Mouse (Mus musculus): ENCODE data around the gene Galc. TPM values are rescaled to one million over a fixed set of nuclear protein-coding genes. Genes with fewer than 3 reads are reported as not detected.
A peak's percentile ranks its signal among the peaks of the same experiment; 100 is the strongest.

The Galc gene
- 7.5 and 9.0 TPM in 2 replicates for polyA plus RNA-seq (2014; fragmentation: Nextera tagmentation; extraction: Ambion mirVana)

DNA sequence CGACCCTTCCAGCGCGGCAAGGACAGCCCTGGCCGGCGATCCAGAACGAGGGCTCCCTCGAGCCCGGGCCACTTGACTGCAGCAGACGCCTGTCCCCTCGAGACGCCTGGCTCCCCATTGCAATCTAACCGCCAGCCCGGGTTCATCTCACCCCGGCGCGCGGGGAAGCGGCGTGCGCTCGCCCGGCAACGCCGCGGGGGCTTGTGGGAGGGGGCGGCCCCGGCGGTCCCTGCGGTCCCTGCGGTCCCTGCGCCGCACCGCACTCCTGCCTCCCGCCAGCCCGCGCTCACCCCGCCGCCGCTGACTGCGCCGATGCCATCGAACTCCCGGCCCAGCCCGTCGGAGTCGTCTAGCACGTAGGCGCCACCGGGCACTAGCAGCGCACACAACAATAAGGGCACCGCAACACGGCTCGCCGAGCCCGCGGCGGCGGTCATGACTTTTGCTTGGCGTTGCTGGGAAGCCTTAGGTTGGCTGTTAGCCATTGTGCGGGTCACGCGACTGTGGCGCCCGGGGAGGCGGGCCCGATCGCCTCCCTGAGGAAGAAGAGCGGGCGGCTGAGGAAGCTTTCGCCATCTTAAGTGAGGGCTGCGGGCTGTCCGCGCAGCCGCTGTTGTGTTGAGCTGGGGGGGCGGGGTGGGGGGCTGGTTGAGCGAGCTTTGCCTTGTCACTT, at the start of gene Galc:
Gene Galc, minus strand, starts transcription at position 615 of the 673 bp plus-strand sequence.
- peak within 1 kb of the TSS; percentile 81 for H3K4me3 ChIP-seq (ENCODE audit: low read depth, low read length)
- H3K27ac ChIP-seq (replicated peaks; ENCODE audit: low read depth, low read length) = peak within 1 kb of the TSS; percentile 90
- DNase-seq (ENCODE audit: low spot score) (peak; percentile 92), ATAC-seq (ENCODE audit: low read depth) (peak; percentile 94)
- 0 out of 2 replicates have a peak, but pooled peaks cover 6% of the 10 kb centered on the region for H3K36me3 ChIP-seq (ENCODE audit: control insufficient read depth, insufficient read depth, low read length)
- peak within 1 kb of the TSS; percentile 94 for H3K9ac ChIP-seq (ENCODE audit: low read depth, low read length)
- no peaks in the 10 kb centered on the region for H3K4me1 ChIP-seq (ENCODE audit: control insufficient read depth, insufficient read depth, low read length)
- H3K4me2 ChIP-seq (ENCODE audit: low read depth, low read length) = peak within 1 kb of the TSS; percentile 72
- H3K9me3 ChIP-seq (ENCODE audit: control insufficient read depth, low read length) = no peaks in the 10 kb centered on the region
- WGBS = under 1% methylated on average over 49 of the region's 76 CpGs
- H3K27me3 ChIP-seq (replicated peaks; ENCODE audit: control insufficient read depth, insufficient read depth, low read length) = no peaks in the 10 kb centered on the region

- no peak overlapping the region for H3K9ac ChIP-seq (ENCODE audit: low read depth, low read length)
- no peak overlapping the region for H3K4me3 ChIP-seq (ENCODE audit: low read depth, low read length)
- H3K9me3 ChIP-seq (ENCODE audit: control insufficient read depth, low read length) = no peaks in the 10 kb centered on the region
- ATAC-seq (ENCODE audit: low read depth) (no peak), DNase-seq (ENCODE audit: low spot score) (no peak)
- H3K4me1 ChIP-seq (ENCODE audit: control insufficient read depth, insufficient read depth, low read length) = no peaks in the 10 kb centered on the region
- no peak overlapping the region for H3K4me2 ChIP-seq (ENCODE audit: low read depth, low read length)
- WGBS = 86% methylated on average over 7 of the region's 7 CpGs
- H3K27ac ChIP-seq (replicated peaks; ENCODE audit: low read depth, low read length) = no peak overlapping the region
- no peaks in the 10 kb centered on the region for H3K36me3 ChIP-seq (ENCODE audit: control insufficient read depth, insufficient read depth, low read length)
- no peaks in the 10 kb centered on the region for H3K27me3 ChIP-seq (replicated peaks; ENCODE audit: control insufficient read depth, insufficient read depth, low read length)
Observed at GRCm38 (mm10) chr12:98307179-98307915, 48.1 kb upstream of the Galc start.

DNA sequence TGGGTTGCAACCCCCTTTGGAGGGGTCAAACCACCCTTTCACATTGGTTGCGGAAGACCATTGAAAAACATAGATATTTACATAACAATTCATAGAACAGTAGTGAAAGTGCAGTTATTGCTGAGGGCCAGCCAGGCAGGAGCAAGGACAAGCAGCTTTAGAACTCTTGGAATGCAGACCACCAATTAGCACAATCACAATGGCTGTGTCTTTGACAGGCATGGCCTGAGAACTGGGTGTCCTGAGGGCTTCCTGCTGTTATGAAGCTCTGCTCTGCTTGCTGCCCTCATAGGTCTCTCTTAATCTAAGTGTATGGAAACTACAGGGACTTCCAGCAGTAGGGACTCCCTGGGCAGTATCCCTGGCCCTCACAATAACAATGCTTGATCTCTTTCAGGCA, 43.8 kb upstream of the Galc start:
- Histone ChIP-seq H3K9ac (ENCODE audit: low read depth, low read length) (no peak overlapping the region), H3K4me1 (ENCODE audit: control insufficient read depth, insufficient read depth, low read length) (no peaks in the 10 kb centered on the region), H3K27me3 (replicated peaks; ENCODE audit: control insufficient read depth, insufficient read depth, low read length) (no peaks in the 10 kb centered on the region), H3K4me2 (ENCODE audit: low read depth, low read length) (no peak overlapping the region), H3K9me3 (ENCODE audit: control insufficient read depth, low read length) (no peaks in the 10 kb centered on the region), H3K4me3 (ENCODE audit: low read depth, low read length) (no peak overlapping the region), H3K36me3 (ENCODE audit: control insufficient read depth, insufficient read depth, low read length) (no peaks in the 10 kb centered on the region), H3K27ac (replicated peaks; ENCODE audit: low read depth, low read length) (no peak overlapping the region)
- WGBS = 75% methylated on average over 1 of the region's 1 CpGs
- ATAC-seq (ENCODE audit: low read depth) = no peak
- DNase-seq (ENCODE audit: low spot score) = no peak

GRCm38 (mm10) chr12:98301980-98302379, 42.7 kb upstream of the Galc start:
- H3K27me3 ChIP-seq (replicated peaks; ENCODE audit: control insufficient read depth, insufficient read depth, low read length) = no peaks in the 10 kb centered on the region
- WGBS = 82% methylated on average over 5 of the region's 5 CpGs
- no peak overlapping the region for H3K9ac ChIP-seq (ENCODE audit: low read depth, low read length)
- no peak overlapping the region for H3K27ac ChIP-seq (replicated peaks; ENCODE audit: low read depth, low read length)
- no peaks in the 10 kb centered on the region for H3K36me3 ChIP-seq (ENCODE audit: control insufficient read depth, insufficient read depth, low read length)
- no peaks in the 10 kb centered on the region for H3K4me1 ChIP-seq (ENCODE audit: control insufficient read depth, insufficient read depth, low read length)
- no peak for ATAC-seq (ENCODE audit: low read depth)
- no peak overlapping the region for H3K4me3 ChIP-seq (ENCODE audit: low read depth, low read length)
- no peak overlapping the region for H3K4me2 ChIP-seq (ENCODE audit: low read depth, low read length)
- no peaks in the 10 kb centered on the region for H3K9me3 ChIP-seq (ENCODE audit: control insufficient read depth, low read length)
- DNase-seq (ENCODE audit: low spot score) = no peak

GRCm38 (mm10) chr12:98294241-98294640, 35.0 kb upstream of the Galc start:
- DNase-seq (ENCODE audit: low spot score) (no peak), ATAC-seq (ENCODE audit: low read depth) (no peak)
- H3K9me3 ChIP-seq (ENCODE audit: control insufficient read depth, low read length) = no peaks in the 10 kb centered on the region
- H3K4me3 ChIP-seq (ENCODE audit: low read depth, low read length) = no peak overlapping the region
- no peak overlapping the region for H3K27ac ChIP-seq (replicated peaks; ENCODE audit: low read depth, low read length)
- H3K4me2 ChIP-seq (ENCODE audit: low read depth, low read length) = no peak overlapping the region
- H3K36me3 ChIP-seq (ENCODE audit: control insufficient read depth, insufficient read depth, low read length) = no peaks in the 10 kb centered on the region
- 79% methylated on average over 2 of the region's 2 CpGs for WGBS
- H3K27me3 ChIP-seq (replicated peaks; ENCODE audit: control insufficient read depth, insufficient read depth, low read length) = no peaks in the 10 kb centered on the region
- no peak overlapping the region for H3K9ac ChIP-seq (ENCODE audit: low read depth, low read length)
- H3K4me1 ChIP-seq (ENCODE audit: control insufficient read depth, insufficient read depth, low read length) = 0 out of 2 replicates have a peak, but pooled peaks cover under 1% of the 10 kb centered on the region

- H3K9me3 ChIP-seq (ENCODE audit: control insufficient read depth, low read length) = no peaks in the 10 kb centered on the region
- H3K4me1 ChIP-seq (ENCODE audit: control insufficient read depth, insufficient read depth, low read length) = 0 out of 2 replicates have a peak, but pooled peaks cover 5% of the 10 kb centered on the region
- no peak overlapping the region for H3K4me3 ChIP-seq (ENCODE audit: low read depth, low read length)
- ATAC-seq (ENCODE audit: low read depth) = no peak
- H3K4me2 ChIP-seq (ENCODE audit: low read depth, low read length) = no peak overlapping the region
- H3K27me3 ChIP-seq (replicated peaks; ENCODE audit: control insufficient read depth, insufficient read depth, low read length) = no peaks in the 10 kb centered on the region
- no peaks in the 10 kb centered on the region for H3K36me3 ChIP-seq (ENCODE audit: control insufficient read depth, insufficient read depth, low read length)
- 76% methylated on average over 4 of the region's 4 CpGs for WGBS
- H3K27ac ChIP-seq (replicated peaks; ENCODE audit: low read depth, low read length) = no peak overlapping the region
- no peak overlapping the region for H3K9ac ChIP-seq (ENCODE audit: low read depth, low read length)
- DNase-seq (ENCODE audit: low spot score) = no peak
Observed at GRCm38 (mm10) chr12:98292278-98292677, 33.0 kb upstream of the Galc start.

- 71% methylated on average over 3 of the region's 3 CpGs for WGBS
Observed at GRCm38 (mm10) chr12:98290475-98290874, 31.2 kb upstream of the Galc start.

DNA sequence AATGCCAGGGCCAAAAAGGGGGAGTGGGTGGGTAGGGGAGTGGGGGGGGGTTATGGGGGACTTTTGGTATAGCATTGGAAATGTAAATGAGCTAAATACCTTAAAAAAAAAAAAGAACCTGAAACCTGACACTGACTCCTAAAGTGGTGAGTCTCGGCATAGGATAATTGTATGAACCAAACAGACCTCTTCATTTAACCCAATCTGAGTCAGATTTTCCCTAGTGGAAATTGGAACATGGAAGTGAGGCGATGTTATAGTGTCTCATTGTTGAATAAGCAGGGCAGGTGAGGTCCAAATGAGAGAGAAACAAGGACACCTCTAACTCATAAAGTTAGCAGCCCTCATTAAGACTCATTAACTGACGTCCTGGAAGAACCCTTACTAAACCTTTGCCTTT, 25.2 kb upstream of the Galc start:
- Histone ChIP-seq H3K27me3 (replicated peaks; ENCODE audit: control insufficient read depth, insufficient read depth, low read length) (no peaks in the 10 kb centered on the region), H3K9ac (ENCODE audit: low read depth, low read length) (no peak overlapping the region), H3K9me3 (ENCODE audit: control insufficient read depth, low read length) (no peaks in the 10 kb centered on the region), H3K4me2 (ENCODE audit: low read depth, low read length) (no peak overlapping the region), H3K36me3 (ENCODE audit: control insufficient read depth, insufficient read depth, low read length) (no peaks in the 10 kb centered on the region), H3K27ac (replicated peaks; ENCODE audit: low read depth, low read length) (no peak overlapping the region), H3K4me3 (ENCODE audit: low read depth, low read length) (no peak overlapping the region), H3K4me1 (ENCODE audit: control insufficient read depth, insufficient read depth, low read length) (peaks cover 5% of the 10 kb centered on the region; the same call in 1 of the 2 replicates)
- ATAC-seq (ENCODE audit: low read depth) (no peak), DNase-seq (ENCODE audit: low spot score) (no peak)
- WGBS = 71% methylated on average over 3 of the region's 3 CpGs

More at GRCm38 (mm10) chr12:98290475-98290874, 31.2 kb upstream of the Galc start:
- no peak overlapping the region for H3K9ac ChIP-seq (ENCODE audit: low read depth, low read length)
- no peak overlapping the region for H3K4me3 ChIP-seq (ENCODE audit: low read depth, low read length)
- H3K36me3 ChIP-seq (ENCODE audit: control insufficient read depth, insufficient read depth, low read length) = no peaks in the 10 kb centered on the region
- H3K4me1 ChIP-seq (ENCODE audit: control insufficient read depth, insufficient read depth, low read length) = 0 out of 2 replicates have a peak, but pooled peaks cover 5% of the 10 kb centered on the region
- ATAC-seq (ENCODE audit: low read depth) (no peak), DNase-seq (ENCODE audit: low spot score) (no peak)
- H3K27me3 ChIP-seq (replicated peaks; ENCODE audit: control insufficient read depth, insufficient read depth, low read length) = no peaks in the 10 kb centered on the region
- no peaks in the 10 kb centered on the region for H3K9me3 ChIP-seq (ENCODE audit: control insufficient read depth, low read length)
- H3K4me2 ChIP-seq (ENCODE audit: low read depth, low read length) = no peak overlapping the region
- no peak overlapping the region for H3K27ac ChIP-seq (replicated peaks; ENCODE audit: low read depth, low read length)

Measured in embryonic facial prominence, embryonic 14.5 days (tissue).